Mouse (Mus musculus): ENCODE results near the gene Klhl40.

DNA sequence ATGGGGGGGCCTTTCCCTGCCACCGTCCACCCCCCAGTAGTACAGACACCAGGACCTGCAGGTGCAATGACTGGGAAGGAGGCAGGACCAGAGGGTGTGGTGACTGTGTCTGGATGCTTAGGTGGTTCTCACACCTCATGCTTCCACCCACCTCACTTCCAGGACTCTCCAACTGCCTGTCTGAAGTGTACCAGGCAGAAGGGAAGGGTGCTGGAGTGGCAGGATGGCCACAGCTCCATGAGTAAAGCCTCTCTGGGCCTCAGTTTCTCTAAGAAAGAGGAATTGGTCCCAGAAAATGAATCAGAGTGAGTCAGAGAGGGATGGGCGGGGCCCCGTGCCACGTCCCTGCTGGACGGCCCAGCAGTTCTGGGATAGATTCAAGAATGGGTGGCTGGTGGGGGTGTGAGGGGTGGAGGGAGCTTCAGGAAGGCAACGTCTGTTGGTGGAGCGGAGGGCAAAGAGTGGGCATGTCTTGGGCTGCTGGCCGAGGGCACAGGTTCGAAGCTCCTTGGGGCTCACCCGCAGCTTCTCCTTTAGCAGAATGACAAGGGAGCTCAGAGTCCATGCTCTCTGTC is 16.2 kb upstream of the Klhl40 start:
- no peak for TF ChIP-seq POLR2A (IDR thresholded peaks at IDR 0.05; ENCODE audit: insufficient read depth, low read depth, low read length)
- TF ChIP-seq CTCF (IDR thresholded peaks at IDR 0.05; ENCODE audit: insufficient read depth, low read depth, low read length) = no peak
